Mouse (Mus musculus): Measurements from ENCODE around the gene Dnal1.

DNA sequence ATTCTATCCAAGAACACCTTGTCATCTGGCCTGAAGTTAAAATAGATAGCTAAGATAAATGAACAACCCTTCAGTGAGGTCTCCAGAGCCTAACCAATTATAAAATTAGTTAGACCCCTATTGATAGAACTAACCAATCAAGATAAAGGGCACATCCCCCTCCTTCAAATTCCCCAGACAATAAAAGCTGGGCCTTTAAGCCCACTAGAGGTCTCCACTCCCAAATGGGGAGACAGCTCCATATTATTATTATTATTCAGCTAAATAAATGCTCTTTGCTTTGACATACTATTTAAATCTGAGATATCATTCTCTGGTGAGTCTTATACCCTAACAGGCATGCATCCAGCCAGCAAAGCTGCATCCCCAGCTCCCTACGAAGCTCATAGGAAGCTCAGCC, 4.2 kb upstream of the Dnal1 start:
- TF ChIP-seq CTCF (IDR thresholded peaks at IDR 0.05; ENCODE audit: insufficient read depth, low read length) (no peak), POLR2A (IDR thresholded peaks at IDR 0.05; ENCODE audit: borderline replicate concordance, extremely low read depth, low read depth, low read length) (no peak)

All from lung, adult 2 months (tissue).